Mouse (Mus musculus) E14TG2a.4 (cell line): Measurements from ENCODE around the gene Pilrb2.

Source experiments
- H3K27me3 ChIP-seq: 2 replicates; pipeline ENCODE4 v1.6.1; 2014; ENCODE audit warnings: low read length, control low read depth; ENCODE audit not compliant: insufficient read depth
- H3K36me3 ChIP-seq: 2 replicates; pipeline ENCODE4 v1.6.1; 2014; ENCODE audit warnings: low read length, control low read depth; ENCODE audit not compliant: insufficient read depth
- H3K4me1 ChIP-seq: replicated peaks from 2 replicates; pipeline ENCODE4 v1.6.1; 2014; ENCODE audit warnings: low read depth, low read length, control low read depth
- H3K4me3 ChIP-seq: replicated peaks from 2 replicates; pipeline ENCODE4 v1.5.1; 2014; ENCODE audit warnings: mild to moderate bottlenecking, low read length
- H3K9me3 ChIP-seq: 2 replicates; pipeline ENCODE4 v1.6.1; 2014; ENCODE audit warnings: low read length, control low read depth
- CTCF ChIP-seq: conservative IDR thresholded peaks from 2 replicates; pipeline ENCODE4 v1.5.1; 2014; ENCODE audit warnings: low read length
- NANOG ChIP-seq: IDR thresholded peaks from 2 replicates; pipeline ENCODE4 v1.6.1; 2014; ENCODE audit warnings: borderline replicate concordance, low read length, mixed read lengths
- POU5F1 ChIP-seq: IDR thresholded peaks from 2 replicates; pipeline ENCODE4 v1.6.1; 2014; ENCODE audit warnings: low read length, borderline replicate concordance

The Pilrb2 gene

DNA sequence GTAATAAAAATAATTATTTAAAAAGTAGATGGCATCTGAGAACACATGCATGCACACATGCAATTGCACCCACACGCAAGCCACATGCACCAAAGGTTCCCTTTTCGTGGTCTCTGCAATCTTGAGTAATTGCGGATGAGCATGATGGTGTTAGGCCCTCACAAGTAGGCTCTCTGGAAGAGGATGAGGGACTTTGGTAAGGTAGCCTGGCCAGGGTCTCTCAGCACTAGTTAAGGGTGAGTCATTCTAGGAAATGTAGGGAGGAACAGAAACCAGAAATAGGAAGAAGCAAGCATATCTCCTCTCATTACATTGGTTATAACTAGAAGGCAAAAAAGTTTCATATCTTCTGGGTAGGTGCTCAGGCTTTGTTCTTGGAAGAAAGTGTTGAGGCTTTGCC, 46.6 kb downstream of the Pilrb2 start:
- Histone ChIP-seq H3K27me3 (no peaks in the 10 kb centered on the region), H3K36me3 (peaks cover 9% of the 10 kb centered on the region; the same call in 1 of the 2 replicates), H3K4me3 (no peak overlapping the region), H3K9me3 (peaks cover 36% of the 10 kb centered on the region), H3K4me1 (no peaks in the 10 kb centered on the region)
- no peak for TF ChIP-seq POU5F1
- no peak for TF ChIP-seq NANOG
- TF ChIP-seq CTCF = no peak

DNA sequence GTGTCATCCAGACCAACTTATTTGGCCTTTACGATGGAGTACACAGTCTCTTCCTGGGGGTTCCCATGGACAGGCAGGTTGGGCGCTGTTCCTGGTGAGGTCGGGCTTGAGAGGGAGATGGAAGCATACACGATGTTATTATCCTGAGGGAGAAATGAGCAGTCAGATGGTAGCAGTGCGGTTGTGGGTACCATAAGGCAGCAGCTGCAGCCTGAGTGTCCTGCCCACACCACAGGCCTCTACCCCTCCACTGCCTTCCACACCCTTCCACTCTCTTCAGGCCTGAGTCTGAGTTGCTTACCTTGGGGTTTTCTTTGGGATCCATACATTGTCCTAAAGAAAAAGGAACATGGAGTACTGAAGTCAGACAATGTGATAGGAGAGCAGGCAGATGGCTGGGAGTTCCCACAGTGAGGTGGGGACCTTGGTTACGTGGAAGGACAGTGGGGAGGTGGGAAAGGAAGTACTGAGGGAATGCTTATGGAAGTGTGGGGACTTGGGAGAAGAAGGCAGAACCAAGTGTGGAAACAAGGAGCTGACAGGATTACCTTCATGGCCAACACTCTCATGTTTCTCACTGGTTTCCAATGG, 48.1 kb downstream of the Pilrb2 start:
- peaks cover 51% of the 10 kb centered on the region for H3K9me3 ChIP-seq
- H3K4me1 ChIP-seq = no peaks in the 10 kb centered on the region
- peaks cover 19% of the 10 kb centered on the region for H3K36me3 ChIP-seq
- no peak overlapping the region for H3K4me3 ChIP-seq
- TF ChIP-seq NANOG = no peak
- TF ChIP-seq CTCF = no peak
- TF ChIP-seq POU5F1 = no peak
- H3K27me3 ChIP-seq = no peaks in the 10 kb centered on the region

DNA sequence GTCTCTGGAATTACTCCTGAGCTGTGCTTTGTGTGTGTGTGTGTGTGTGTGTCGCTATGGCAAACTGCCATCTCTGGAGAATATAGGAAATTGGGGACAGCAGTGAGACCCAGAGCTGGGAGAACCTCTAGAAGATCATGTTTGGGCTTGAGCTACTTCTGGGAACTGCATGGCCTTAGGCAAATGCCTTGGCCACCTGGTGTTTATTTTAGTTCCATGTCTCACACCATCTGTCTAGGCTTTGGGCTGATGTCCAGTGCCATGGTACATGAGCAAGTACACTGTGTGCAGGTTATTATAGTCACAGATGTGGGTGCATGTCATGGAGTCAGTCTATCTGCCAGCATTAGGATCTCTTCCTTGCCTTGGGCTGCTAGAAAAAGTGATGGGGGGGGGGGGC, 49.0 kb downstream of the Pilrb2 start:
- Histone ChIP-seq H3K36me3 (peaks cover 21% of the 10 kb centered on the region), H3K27me3 (no peaks in the 10 kb centered on the region), H3K9me3 (peaks cover 61% of the 10 kb centered on the region), H3K4me3 (no peak overlapping the region), H3K4me1 (no peaks in the 10 kb centered on the region)
- no peak for TF ChIP-seq CTCF
- no peak for TF ChIP-seq NANOG
- TF ChIP-seq POU5F1 = no peak

DNA sequence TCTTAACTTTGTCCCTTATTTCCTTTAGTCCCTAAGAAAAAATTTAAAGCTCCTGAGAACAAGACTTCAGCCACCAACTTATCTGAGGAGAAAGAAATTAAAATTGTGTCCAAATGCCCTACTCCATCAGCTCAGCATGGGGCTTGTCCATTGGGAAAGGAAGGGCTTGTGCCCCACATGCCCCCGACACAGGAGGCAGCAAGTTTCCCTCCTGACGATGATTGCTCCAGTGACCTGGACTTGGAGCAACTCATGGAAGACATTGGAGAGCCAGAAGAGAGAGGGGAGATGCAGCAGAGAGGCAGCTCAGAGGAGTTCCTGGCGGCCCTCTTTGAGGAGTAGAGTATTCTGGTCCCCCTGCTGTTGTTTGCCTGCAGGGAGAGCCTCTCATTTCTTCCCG, 49.5 kb downstream of the Pilrb2 start:
- no peak for TF ChIP-seq NANOG
- TF ChIP-seq CTCF = no peak
- TF ChIP-seq POU5F1 = no peak
- no peaks in the 10 kb centered on the region for H3K27me3 ChIP-seq
- H3K4me3 ChIP-seq = no peak overlapping the region
- peaks cover 65% of the 10 kb centered on the region for H3K9me3 ChIP-seq
- peaks cover 25% of the 10 kb centered on the region for H3K36me3 ChIP-seq
- no peaks in the 10 kb centered on the region for H3K4me1 ChIP-seq

DNA sequence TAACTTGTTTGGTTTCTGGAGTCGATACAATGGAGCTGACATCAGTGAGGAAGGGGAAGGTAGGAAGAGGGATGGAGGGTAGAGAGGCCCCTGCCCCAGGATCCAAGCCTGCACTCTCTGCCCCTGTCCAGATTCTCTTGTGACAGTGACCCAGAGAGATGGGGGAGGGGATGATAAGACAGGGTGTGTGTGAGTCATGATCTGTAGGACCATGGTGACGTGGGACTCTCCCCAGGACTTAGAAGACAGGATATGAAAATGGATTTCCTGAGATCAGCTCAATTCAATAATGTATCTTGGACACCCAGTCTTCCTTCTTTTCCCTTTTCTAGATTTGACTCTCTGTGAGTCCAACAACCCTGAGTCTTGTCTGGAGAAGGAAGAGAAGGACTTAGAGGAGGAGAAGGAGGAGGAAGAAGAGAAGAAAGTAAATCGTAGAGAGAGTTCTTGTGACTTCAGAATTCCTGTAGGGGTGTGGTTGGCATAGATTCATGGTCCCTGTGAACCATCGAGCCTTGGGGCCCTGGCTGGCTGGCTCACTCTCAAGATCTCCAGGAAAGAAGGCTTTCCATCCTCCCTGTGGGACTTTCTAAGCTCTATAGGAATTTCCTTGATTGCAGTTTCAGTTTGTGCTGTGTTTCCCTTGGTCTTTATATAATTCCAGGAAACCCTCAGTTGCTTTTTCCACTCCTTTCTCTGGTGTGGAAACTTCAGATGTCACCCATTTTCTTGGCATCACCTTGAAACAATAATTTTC, 54.0 kb downstream of the Pilrb2 start:
- H3K36me3 ChIP-seq = peaks cover 35% of the 10 kb centered on the region
- H3K27me3 ChIP-seq = no peaks in the 10 kb centered on the region
- H3K4me3 ChIP-seq = no peak overlapping the region
- peaks cover 76% of the 10 kb centered on the region for H3K9me3 ChIP-seq
- H3K4me1 ChIP-seq = no peaks in the 10 kb centered on the region
- TF ChIP-seq NANOG = no peak
- TF ChIP-seq POU5F1 = no peak
- no peak for TF ChIP-seq CTCF
